Mouse (Mus musculus) lung, postnatal 0 days (tissue): ENCODE measurements around the gene Cd93.

ENCODE experiments used
- CTCF ChIP-seq: IDR thresholded peaks from 2 replicates; pipeline ENCODE4 v1.5.1; 2016; ENCODE audit warnings: antibody characterized with exemption, mild to moderate bottlenecking
- EP300 ChIP-seq: IDR thresholded peaks from 2 replicates; pipeline ENCODE4 v1.6.1; 2016; ENCODE audit warnings: antibody characterized with exemption, mild to moderate bottlenecking, control low read depth

GRCm38 (mm10) chr2:148490150-148490549 is 46.8 kb upstream of the Cd93 start:
- no peak; the same call in 1 of the 2 replicates for TF ChIP-seq CTCF
- TF ChIP-seq EP300 = peak; percentile 97
